Mouse (Mus musculus): ENCODE measurements around the gene Ptpra.

DNA sequence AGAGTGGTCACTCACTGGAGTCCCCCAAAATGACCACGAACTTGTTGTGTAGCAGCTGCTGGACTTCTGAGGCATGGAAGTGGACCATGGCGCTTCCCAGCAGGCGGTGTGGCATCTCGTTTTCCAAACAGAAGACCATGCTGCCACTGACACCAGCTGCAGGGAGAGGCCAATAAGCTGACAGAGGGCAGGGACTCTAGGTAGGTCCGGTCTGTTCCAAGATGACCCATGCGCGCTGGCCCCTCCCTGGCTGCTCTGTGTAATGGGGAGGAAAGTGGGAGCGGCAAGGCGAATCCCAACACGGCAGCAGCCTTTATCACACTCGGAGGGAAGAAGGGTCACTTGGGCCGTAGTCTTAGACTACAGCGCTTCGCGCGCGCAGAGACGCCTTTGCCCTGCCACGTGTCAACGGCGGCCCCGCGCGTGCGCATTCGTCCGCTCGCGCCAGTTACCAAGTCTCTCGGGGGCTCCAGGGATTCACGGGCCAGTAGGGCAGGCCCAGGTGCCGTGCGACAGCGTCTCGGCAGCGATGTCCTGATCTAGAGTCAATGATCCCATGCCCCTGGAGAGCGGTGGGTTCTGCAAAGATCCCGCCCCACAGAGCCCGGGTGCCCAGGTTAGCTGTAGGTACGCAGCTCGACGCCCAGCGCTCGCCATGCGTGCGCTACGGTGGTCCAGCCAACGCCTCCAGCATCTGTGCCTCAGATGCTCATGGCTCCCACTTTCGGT is 26.5 kb upstream of the Ptpra start:
- TF ChIP-seq TAL1 (IDR thresholded peaks at IDR 0.05; ENCODE audit: low read length) (no peak), GATA1 (IDR thresholded peaks at IDR 0.05; ENCODE audit: low read length) (no peak)
